Mouse (Mus musculus) megakaryocyte, embryonic 14.5 days (primary cell): Measurements from ENCODE around the gene Dppa1.

ENCODE experiments used
- FLI1 ChIP-seq: IDR thresholded peaks from 2 replicates; pipeline ENCODE4 v1.6.1; 2012; ENCODE audit warnings: low read length, inconsistent platforms, mixed read lengths
- GATA1 ChIP-seq: IDR thresholded peaks from 3 replicates; pipeline ENCODE4 v1.6.1; 2012; ENCODE audit warnings: mixed read lengths, low read length, inconsistent platforms, borderline replicate concordance

DNA sequence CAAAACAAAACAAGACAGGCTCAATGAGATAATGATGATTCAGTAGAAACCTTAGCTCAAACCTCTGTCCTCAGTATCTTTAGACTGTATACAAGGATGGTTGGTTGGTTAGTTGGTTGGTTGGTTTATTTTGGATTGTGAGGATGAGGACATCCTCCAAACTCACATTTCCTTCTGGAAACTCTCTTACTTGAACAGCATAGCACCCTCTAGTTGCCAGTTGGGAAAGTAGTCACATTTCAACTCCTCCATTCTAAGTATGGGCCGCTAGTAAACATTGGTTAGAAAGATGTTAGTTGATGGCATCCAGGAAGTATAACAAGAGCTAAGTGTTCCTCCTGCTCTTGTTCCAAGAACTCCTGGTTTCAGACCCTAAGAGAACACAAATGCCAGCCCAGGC is 60.0 kb downstream of the Dppa1 start:
- TF ChIP-seq GATA1 (no peak), FLI1 (no peak)
